Mouse (Mus musculus) right cerebral cortex, adult 2 months (tissue): Measurements from ENCODE around the gene Mmrn2.

Experiments
- DNase-seq, 2 experiments: peaks; one replicate each; pipeline ENCODE4 v3.0.0; 2021 to 2022; ENCODE audit warnings: low spot score in 2 of 2

Mmrn2 gene

DNA sequence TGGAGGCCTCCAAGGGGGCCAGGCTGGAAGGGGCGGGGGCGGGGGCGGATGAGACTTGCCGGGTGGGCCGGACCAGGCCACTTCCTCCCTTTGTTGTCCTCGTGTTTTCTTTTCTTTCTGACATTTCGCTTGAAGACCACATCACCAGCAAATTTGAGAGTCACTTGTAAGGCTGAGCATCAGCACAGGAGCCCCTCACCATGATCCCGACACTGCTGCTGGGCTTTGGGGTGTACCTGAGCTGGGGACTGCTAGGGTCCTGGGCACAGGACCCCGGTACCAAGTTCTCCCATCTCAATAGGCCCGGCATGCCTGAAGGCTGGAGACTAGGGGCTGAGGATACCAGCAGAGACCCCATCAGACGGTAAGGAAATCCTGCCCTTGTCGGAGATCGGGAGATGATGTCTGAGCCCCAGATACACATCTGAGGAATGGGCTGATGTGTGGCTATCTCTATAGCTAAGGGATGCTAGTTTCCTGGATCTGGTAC lies at the start of gene Mmrn2:
Gene Mmrn2 (plus strand): TSS at position 51 of the 490 bp plus-strand sequence.
- no peak for DNase-seq

DNA sequence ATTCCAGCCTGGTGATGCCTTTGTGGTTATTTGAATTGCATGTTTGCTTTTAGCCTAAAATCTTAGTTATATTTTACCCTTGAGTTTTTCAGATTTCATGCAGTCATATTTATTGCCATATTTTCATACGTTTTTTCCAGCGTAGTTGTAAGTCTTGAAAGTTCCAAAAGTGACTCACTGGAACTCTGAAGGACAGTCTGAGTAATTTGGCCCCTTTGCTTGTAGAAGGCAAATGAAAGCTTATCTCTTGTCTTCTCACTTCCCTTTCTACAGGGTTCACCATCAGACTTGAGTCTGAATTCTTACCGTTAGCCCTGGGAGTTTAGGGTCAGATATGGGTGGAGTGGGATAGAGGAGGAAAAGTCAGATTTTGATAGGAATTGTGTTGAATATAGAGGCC lies 48.7 kb upstream of the Mmrn2 start:
- DNase-seq: no peak

- DNase-seq: no peak
These were observed 47.6 kb upstream of the Mmrn2 start for GRCm38 (mm10) chr14:34327618-34328017.

DNA sequence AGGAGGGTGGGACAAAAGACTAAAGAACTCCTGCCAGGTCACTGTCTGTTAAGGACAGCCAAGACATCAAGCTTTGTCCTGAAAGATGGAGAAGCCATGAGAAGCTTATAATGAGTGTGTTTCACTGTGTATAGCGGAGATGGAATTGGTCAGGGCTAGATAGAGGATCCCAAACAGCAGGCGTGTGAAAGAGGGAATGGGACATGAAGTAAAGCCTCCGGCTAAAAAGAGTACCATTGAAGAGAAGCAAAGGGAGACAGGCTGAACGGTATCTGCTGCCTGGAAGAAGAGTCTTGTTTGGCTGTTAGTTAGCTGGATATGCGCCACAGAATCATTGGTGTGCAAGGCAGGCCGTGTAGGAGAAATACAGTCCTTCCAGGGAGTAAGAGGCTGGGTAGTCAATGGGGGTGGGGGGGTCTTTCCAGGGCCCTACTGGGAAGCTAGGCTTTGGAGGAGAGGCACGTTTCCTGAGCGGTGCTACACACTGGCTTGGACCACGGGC lies 44.6 kb upstream of the Mmrn2 start:
- no peak for DNase-seq

- no peak for DNase-seq
These were observed 43.4 kb upstream of the Mmrn2 start for GRCm38 (mm10) chr14:34331886-34332285.

- peak; percentile 23 to 42 for DNase-seq
These were observed 42.8 kb upstream of the Mmrn2 start for GRCm38 (mm10) chr14:34332476-34332875.

- no peak for DNase-seq
These were observed 35.8 kb upstream of the Mmrn2 start for GRCm38 (mm10) chr14:34339446-34339845.

DNA sequence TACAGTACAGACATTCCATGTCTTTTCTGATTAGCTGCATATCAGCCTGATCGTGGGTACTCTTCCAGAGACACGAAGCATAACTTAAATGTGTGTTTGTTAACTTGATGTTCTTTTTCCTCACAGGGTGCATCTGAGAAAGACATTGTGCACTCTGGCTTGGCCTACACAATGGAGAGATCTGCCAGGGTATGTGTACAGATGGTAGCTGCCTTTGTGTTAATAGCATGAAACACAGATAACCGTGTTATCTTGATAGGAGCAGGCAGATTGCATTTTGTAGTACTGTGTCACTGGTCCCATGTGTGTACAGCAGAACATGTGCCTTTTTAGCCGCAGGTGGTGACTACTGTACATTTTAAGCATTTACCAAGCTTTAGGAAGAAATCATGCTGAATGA lies 33.3 kb upstream of the Mmrn2 start:
- DNase-seq: no peak

- no peak for DNase-seq
These were observed 32.2 kb upstream of the Mmrn2 start for GRCm38 (mm10) chr14:34343078-34343477.

DNA sequence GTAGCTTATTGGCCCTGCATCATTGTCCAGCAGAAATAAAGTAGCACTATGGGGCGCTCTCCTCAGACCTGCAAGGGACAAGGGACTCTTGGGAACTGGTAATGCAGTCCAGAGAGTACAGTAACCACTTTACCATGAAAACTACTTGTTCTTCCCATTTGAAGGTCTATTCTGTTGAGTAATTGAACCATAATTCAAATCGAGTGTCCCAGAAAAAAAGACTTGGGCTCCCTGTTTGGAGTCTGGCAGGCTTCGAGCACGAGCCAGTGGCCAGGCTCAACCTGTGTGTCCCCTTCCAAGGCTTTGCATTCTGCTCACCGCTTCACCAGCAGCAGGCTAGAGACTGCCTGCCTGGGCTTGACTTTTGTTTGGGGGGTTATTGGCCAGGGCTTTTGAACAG lies 30.9 kb upstream of the Mmrn2 start:
- DNase-seq: no peak

- DNase-seq: no peak
These were observed 29.3 kb upstream of the Mmrn2 start for GRCm38 (mm10) chr14:34345771-34346566.

- no peak for DNase-seq
These were observed 28.2 kb upstream of the Mmrn2 start for GRCm38 (mm10) chr14:34347084-34347483.

DNA sequence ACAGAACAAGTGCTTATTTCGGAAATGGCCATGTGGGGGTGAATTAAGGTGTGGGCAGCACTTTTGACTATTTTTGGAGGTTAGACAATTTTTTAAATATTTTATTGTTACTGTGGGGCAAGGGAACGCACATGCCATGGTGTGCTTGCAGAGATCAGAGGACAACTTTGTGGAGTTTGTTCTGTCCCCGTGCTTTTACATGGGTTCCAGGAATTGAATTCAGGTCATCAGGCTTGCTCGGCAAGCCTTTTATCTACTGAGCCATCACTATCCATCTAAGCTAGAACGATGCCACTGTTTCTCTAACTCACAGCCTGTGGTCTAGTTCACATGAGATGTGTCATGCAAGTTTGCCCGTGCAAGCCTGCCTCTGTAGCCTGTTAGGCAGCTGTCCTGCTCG lies 27.0 kb upstream of the Mmrn2 start:
- DNase-seq: no peak

DNA sequence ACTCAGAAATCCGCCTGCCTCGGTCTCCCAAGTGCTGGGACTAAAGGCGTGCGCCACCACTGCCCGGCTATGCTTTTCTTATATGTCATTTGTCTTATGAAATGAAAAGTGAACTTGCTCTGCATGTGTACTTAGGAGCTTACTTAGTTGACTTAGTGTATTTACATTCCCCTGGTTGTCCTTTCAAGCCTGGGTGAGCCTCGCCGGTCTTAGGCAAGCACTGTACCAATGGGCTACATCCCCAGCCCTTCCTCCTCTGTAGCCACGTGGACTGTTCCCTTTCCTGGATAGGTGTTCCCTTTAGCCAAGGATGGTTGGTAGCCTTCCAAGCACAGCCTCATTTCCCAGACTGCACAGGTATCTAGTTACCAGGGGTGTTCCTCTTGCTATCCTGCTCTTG lies 26.3 kb upstream of the Mmrn2 start:
- no peak for DNase-seq

- no peak for DNase-seq
These were observed 23.6 kb upstream of the Mmrn2 start for GRCm38 (mm10) chr14:34351660-34352059.

- no peak for DNase-seq
These were observed 22.7 kb upstream of the Mmrn2 start for GRCm38 (mm10) chr14:34352523-34352922.

GRCm38 (mm10) chr14:34353326-34353725 lies 21.9 kb upstream of the Mmrn2 start:
- no peak for DNase-seq

DNA sequence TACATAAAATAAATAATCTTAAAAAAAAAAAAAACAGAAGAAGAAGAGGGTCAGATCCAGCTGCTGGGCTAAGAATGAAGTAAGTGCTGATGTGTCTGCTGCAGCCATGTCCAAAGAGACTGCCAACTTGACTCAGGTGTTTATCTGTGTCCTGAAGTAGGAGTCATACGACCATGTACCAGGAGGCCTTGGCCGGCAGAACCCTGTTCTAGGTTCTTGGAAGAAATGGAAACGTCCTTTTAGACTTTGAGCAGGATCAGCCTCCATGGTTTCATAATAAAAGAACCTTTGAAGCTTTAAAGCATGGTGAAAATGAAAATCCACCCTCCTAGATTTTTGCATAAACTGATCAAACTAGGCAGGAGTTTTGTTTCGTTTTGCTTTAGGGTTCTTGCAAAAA lies 20.8 kb upstream of the Mmrn2 start:
- no peak for DNase-seq

GRCm38 (mm10) chr14:34355301-34355700 lies 20.0 kb upstream of the Mmrn2 start, which contains the start of gene Fam25c:
Fam25c (minus strand) TSS chr14:34355433.
- DNase-seq: no peak

- DNase-seq: peak; percentile 18 to 40
These were observed 17.4 kb upstream of the Mmrn2 start for GRCm38 (mm10) chr14:34357671-34358455.

- DNase-seq: no peak
These were observed 15.5 kb upstream of the Mmrn2 start for GRCm38 (mm10) chr14:34359676-34360244.

DNA sequence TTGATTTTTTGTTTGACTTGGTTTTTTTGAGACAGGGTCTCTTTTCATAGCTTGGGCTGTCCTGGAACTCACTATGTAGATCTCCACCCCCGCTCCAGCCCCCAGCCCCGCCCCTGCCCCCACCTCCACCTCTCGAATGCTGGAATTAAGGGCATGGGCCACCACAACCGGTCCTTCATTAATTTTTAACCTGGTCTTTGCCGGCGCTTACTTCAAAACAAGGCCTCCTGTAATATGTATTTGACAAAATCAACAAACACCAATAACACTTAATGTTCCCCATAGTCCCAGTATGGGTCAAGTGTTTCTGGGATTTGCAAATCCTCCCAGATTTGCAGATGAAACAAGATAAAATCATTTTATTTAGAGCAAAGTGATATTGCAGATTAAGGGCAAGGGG lies 15.0 kb upstream of the Mmrn2 start:
- no peak for DNase-seq
